Mouse (Mus musculus): Measurements from ENCODE around the gene Lhx2.

DNA sequence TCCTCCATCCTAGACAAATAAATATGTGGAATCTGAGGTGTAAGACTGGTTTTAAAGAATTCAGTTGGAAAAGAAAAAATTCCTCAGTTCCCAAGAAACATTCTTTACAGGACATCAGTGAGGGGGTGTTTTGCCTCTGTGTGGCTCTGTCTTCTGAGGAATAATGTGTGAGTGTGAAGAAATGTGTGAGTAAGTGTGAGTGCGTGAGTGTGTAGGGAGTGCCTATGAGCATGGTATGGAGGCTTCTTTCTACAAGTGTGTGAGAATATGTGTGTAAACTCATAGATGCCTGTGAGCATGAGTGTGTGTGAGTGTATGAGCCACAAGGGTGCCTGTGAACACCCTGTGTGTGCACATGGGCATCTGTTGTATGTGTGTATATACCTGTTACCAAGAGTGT lies 63.5 kb downstream of the Lhx2 start:
- no peak for TF ChIP-seq EP300 (IDR thresholded peaks at IDR 0.05; ENCODE audit: insufficient read depth, low read depth, low read length)
- TF ChIP-seq POLR2A (IDR thresholded peaks at IDR 0.05; ENCODE audit: insufficient read depth, low read length): no peak
